Mouse (Mus musculus) myocyte (in vitro differentiated cells): ENCODE results near the gene Parp9.

Source experiments
- CEBPB ChIP-seq: IDR thresholded peaks from 2 replicates; pipeline ENCODE4 v1.6.1; 2011; ENCODE audit warnings: mild to moderate bottlenecking, moderate library complexity; ENCODE audit not compliant: poor library complexity, insufficient read depth, severe bottlenecking
- E2F4 ChIP-seq: IDR thresholded peaks from one replicate; pipeline ENCODE4 v1.6.1; 2011; ENCODE audit warnings: mild to moderate bottlenecking, control low read depth, moderate library complexity; ENCODE audit not compliant: insufficient read depth
- MAX ChIP-seq: IDR thresholded peaks from one replicate; pipeline ENCODE4 v1.6.1; 2011; ENCODE audit warnings: low read depth, mild to moderate bottlenecking, control low read depth
- MYOD1 ChIP-seq, 3 experiments: IDR thresholded peaks; one replicate each; pipeline ENCODE4 v1.6.1; 2011; ENCODE audit warnings: control low read depth in 2 of 3, low read depth in 2 of 3, mild to moderate bottlenecking in 2 of 3, moderate library complexity in 1 of 3; ENCODE audit not compliant: insufficient read length in 2 of 3, control insufficient read depth in 1 of 3
- MYOG ChIP-seq, 3 experiments: IDR thresholded peaks; one replicate each; pipeline ENCODE4 v1.6.1; 2011; ENCODE audit warnings: control low read depth in 2 of 3, low read depth in 2 of 3, mild to moderate bottlenecking in 2 of 3; ENCODE audit not compliant: insufficient read length in 2 of 3, control insufficient read depth in 1 of 3, insufficient read depth in 1 of 3
- POLR2A ChIP-seq: IDR thresholded peaks from one replicate; pipeline ENCODE4 v1.6.1; 2011; ENCODE audit warnings: low read depth, mild to moderate bottlenecking, control low read depth, moderate library complexity; ENCODE audit not compliant: insufficient read length
- USF1 ChIP-seq: IDR thresholded peaks from one replicate; pipeline ENCODE4 v1.6.1; 2011; ENCODE audit warnings: low read depth, mild to moderate bottlenecking, control low read depth, moderate library complexity

DNA sequence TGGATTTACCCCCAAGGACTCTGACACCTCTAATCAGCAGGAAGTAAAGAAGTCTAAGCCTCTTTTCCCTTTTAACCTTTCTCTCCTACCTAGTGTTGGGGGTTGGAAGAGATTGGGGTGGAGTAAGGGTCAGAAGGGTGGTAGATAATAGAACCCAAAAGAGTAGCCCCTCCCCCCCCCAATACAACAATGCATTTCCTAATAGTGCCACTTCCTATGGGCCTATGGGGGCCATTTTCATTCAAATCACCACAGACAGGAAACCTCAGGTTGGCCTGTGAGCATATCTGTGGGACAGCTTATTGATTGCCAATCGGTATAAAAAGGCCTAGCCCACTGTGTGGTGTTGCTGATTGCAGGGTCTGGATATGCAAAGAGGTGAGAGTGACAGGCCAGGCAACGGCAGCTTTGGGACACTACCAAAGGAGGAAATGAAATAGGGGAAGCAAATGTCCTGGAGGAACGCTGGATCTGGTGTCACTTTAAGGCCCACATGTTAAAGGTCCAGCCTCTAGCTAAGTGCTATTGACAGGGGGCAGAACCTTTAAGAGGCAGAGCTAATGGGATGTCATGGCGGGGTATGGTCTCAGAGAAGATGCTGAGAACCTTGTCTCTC is 34.0 kb upstream of the Parp9 start:
- TF ChIP-seq MYOG (IDR thresholded peaks at IDR 0.05; ENCODE audit: control insufficient read depth in 1 of 3, insufficient read depth in 1 of 3, insufficient read length in 2 of 3, low read depth in 2 of 3) (no peak), POLR2A (no peak), USF1 (no peak), MYOD1 (IDR thresholded peaks at IDR 0.05; ENCODE audit: control insufficient read depth in 1 of 3, insufficient read length in 2 of 3, low read depth in 2 of 3) (no peak), MAX (no peak), E2F4 (no peak), CEBPB (no peak)
